Mouse (Mus musculus): ENCODE results near the gene Senp5. TPM values are rescaled to one million over a fixed set of nuclear protein-coding genes. Genes with fewer than 3 reads are reported as not detected.
A peak's percentile ranks its signal among the peaks of the same experiment; 100 is the strongest.

The Senp5 gene
- not detected in 2 replicates for polyA plus RNA-seq (2012; ENCODE audit: insufficient read depth, insufficient read length, low replicate concordance, missing spikeins)

DNA sequence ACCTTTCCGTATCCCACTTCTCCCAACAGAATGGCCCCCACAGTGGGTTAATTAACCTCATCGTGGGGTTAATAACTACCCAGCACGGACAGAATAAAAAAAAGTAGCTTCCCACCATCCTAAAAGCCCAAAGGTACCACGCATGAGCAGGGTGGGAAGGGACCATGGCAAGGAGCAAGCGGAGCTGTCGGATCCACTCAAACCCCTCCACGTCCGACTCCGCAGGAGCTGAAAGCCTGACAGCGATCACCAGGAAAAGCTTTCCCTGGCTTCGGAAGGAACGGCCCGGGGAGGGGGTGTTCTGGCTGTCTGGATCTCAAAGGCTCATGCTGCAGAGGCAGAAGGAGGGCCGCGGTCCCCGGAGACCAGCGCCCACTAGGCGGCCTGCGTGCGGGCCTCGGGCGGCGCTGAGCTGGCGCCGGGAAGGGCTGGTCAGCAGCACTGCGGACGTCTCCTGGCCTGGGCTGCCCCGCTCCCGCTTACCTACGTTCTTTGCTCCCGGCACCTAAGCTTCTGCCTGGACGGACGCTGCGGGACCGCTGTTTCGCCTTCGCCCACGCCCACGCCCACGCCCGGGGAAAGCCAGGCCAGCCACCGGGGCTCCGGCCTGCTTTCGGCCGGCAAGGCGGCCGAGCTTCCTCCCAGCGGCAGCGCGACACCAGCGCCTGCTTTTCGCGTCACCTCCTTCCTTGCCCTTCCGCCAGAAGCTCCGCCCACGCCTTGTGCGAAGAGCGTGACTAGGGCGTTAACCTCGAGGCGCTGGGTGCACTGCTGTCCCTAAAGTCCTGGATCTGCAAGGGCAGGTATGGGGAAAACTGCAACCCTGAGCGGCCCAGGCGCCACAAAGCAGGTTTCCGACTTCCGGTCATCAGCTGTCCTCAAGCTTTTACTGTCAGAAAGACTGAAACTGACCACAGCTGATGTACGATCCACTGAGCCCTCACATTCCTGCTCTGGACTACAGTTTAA lies at the start of gene Senp5:
TSS of gene Senp5 (minus strand) at position 779 of the 969 bp plus-strand sequence.
- under 1% methylated on average over 66 of the region's 66 CpGs for WGBS
- TF ChIP-seq CTCF (IDR thresholded peaks at IDR 0.05; ENCODE audit: insufficient read depth, low read depth, low read length) (no peak), POLR2A (IDR thresholded peaks at IDR 0.05; ENCODE audit: insufficient read depth, low read depth, low read length) (peak; percentile 83)
- H3K27ac ChIP-seq (ENCODE audit: insufficient read depth, low read depth, low read length): 0 out of 2 replicates have a peak within 1 kb of the TSS, but pooled peaks have one; percentile 42
- peak within 1 kb of the TSS; percentile 90 for H3K4me3 ChIP-seq (ENCODE audit: insufficient read depth, low read depth, low read length)
- peaks cover 11% of the 10 kb centered on the region; the same call in 1 of the 2 replicates for H3K4me1 ChIP-seq (ENCODE audit: control insufficient read depth, insufficient read depth, low read length)

DNA sequence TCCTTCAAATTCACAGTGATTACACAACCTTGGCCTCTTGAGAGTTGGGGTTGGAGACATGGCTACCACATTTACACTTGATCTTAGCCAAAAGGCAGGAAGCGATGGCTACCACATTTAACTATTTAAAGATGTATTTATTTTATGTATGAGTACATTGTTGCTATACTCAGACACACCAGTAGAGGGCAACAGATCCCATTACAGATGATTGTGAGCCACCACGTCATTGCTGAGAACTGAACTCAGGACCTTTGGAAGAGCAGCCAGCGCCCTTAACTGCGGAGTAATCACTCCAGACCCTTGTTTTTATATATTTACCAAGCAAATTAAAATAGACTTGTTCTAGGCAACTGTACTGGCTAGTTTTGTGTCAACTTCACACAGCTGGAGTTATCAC lies 39.3 kb upstream of the Senp5 start:
- peak; percentile 18; the same call in 1 of the 2 replicates for TF ChIP-seq CTCF (IDR thresholded peaks at IDR 0.05; ENCODE audit: insufficient read depth, low read depth, low read length)
- TF ChIP-seq POLR2A (IDR thresholded peaks at IDR 0.05; ENCODE audit: insufficient read depth, low read depth, low read length): no peak
- Histone ChIP-seq H3K4me1 (ENCODE audit: control insufficient read depth, insufficient read depth, low read length) (no peaks in the 10 kb centered on the region), H3K27ac (ENCODE audit: insufficient read depth, low read depth, low read length) (no peak overlapping the region), H3K4me3 (ENCODE audit: insufficient read depth, low read depth, low read length) (no peak overlapping the region)
- WGBS: 88% methylated on average over 4 of the region's 4 CpGs

DNA sequence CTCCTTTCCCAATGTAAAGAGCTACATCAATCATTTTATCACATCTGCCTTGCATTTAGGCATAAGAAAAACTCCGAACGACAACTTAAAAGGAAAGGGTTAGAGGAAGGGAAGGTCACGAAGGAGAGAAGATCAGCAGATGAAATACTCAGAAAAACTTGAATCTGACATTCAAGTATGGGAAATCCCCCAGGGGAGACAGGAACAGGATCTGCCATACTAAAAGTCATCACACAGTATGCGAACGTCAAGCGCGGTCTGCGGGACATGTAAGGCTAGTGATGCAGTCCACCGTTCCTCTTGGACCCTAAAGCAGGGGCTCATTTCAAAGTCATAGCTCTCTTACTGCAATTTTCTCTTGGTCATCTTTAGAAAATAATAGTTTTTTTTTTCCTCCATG lies 16.6 kb upstream of the Senp5 start:
- no peak overlapping the region for H3K4me3 ChIP-seq (ENCODE audit: insufficient read depth, low read depth, low read length)
- H3K27ac ChIP-seq (ENCODE audit: insufficient read depth, low read depth, low read length): no peak overlapping the region
- no peak for TF ChIP-seq CTCF (IDR thresholded peaks at IDR 0.05; ENCODE audit: insufficient read depth, low read depth, low read length)
- no peak for TF ChIP-seq POLR2A (IDR thresholded peaks at IDR 0.05; ENCODE audit: insufficient read depth, low read depth, low read length)
- 95% methylated on average over 9 of the region's 9 CpGs for whole genome bisulfite sequencing
- no peaks in the 10 kb centered on the region for H3K4me1 ChIP-seq (ENCODE audit: control insufficient read depth, insufficient read depth, low read length)

DNA sequence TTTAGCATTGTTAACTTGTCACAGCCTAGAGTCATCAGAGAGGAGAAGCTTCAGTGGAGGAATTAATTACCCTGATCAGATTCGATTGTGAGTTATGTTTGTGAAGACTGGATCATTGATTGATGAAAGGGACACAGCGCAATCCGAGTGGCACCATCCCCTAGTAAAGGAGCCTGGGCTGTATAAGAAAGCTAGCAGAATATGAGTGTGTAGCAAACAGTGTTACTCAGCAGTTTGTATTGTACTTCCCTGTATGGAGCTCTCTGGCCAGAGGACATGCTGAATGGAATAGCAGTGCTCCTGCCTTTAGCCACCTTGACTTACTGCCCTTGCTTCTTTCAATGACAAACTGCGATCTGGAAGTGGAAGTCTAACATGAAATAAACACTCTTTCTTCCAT lies 7.2 kb upstream of the Senp5 start:
- no peaks in the 10 kb centered on the region for H3K4me1 ChIP-seq (ENCODE audit: control insufficient read depth, insufficient read depth, low read length)
- no peak overlapping the region for H3K27ac ChIP-seq (ENCODE audit: insufficient read depth, low read depth, low read length)
- no peak overlapping the region for H3K4me3 ChIP-seq (ENCODE audit: insufficient read depth, low read depth, low read length)
- whole genome bisulfite sequencing: 82% methylated on average over 4 of the region's 4 CpGs
- TF ChIP-seq CTCF (IDR thresholded peaks at IDR 0.05; ENCODE audit: insufficient read depth, low read depth, low read length): no peak
- TF ChIP-seq POLR2A (IDR thresholded peaks at IDR 0.05; ENCODE audit: insufficient read depth, low read depth, low read length): no peak

DNA sequence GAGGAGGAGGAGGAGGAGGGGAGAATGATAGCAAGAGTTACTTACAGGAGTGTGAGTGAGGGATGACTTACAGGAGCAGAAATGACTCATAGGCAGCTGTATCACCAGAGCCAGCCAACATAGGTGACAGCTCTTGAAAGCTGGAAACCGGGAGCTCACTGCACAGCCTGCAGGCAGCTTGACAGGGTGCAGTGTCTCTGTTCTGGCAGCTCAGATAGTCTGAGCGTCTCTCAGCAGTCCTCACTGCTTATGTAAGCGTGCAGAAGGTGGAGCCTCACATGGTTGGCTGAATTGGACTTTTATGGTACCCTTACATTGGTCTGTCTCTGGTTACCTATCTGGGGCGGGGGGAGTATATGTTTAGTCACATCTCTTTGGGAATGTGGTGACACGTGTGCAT lies 6.8 kb upstream of the Senp5 start:
- no peak overlapping the region for H3K27ac ChIP-seq (ENCODE audit: insufficient read depth, low read depth, low read length)
- no peaks in the 10 kb centered on the region for H3K4me1 ChIP-seq (ENCODE audit: control insufficient read depth, insufficient read depth, low read length)
- H3K4me3 ChIP-seq (ENCODE audit: insufficient read depth, low read depth, low read length): no peak overlapping the region
- WGBS: 30% methylated on average over 5 of the region's 5 CpGs
- no peak for TF ChIP-seq CTCF (IDR thresholded peaks at IDR 0.05; ENCODE audit: insufficient read depth, low read depth, low read length)
- no peak for TF ChIP-seq POLR2A (IDR thresholded peaks at IDR 0.05; ENCODE audit: insufficient read depth, low read depth, low read length)

DNA sequence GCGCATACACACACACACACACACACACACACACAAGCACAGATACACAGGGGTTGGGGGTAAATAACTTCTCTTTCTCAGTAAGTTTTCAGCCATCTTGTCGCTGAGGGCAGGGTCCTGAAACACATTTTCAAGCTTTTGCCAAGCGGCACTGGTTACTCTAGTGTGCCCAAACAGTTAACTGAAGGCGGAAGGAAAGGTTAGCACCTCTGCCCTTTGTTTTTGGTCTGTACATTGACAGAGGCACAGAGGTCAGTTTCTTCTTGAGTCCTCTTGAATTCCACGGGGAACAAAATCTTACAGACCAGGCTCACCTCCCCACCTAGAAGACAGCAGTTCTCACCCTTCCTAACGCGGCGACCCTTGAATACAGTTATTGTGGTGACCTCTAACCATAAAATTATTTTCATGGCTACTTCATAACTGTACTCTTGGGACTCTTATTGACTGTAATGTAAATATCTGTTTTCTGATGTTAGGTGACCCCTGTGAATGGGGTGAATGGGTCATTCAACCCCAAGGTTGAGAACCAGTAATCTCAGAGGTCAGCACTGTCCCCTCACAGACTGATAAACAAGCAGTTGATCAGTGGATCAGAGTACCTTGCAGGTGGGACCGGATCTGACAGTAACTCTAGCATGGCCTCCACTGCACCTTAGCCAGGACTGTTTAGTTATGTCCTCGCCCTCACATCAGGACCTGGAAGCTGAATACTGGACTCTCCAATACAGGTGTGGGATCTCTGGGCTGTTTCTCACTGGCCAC lies 5.6 kb upstream of the Senp5 start:
- no peak overlapping the region for H3K27ac ChIP-seq (ENCODE audit: insufficient read depth, low read depth, low read length)
- TF ChIP-seq CTCF (IDR thresholded peaks at IDR 0.05; ENCODE audit: insufficient read depth, low read depth, low read length) (no peak), POLR2A (IDR thresholded peaks at IDR 0.05; ENCODE audit: insufficient read depth, low read depth, low read length) (no peak)
- H3K4me3 ChIP-seq (ENCODE audit: insufficient read depth, low read depth, low read length): no peak overlapping the region
- H3K4me1 ChIP-seq (ENCODE audit: control insufficient read depth, insufficient read depth, low read length): no peaks in the 10 kb centered on the region
- 77% methylated on average over 10 of the region's 10 CpGs for WGBS

DNA sequence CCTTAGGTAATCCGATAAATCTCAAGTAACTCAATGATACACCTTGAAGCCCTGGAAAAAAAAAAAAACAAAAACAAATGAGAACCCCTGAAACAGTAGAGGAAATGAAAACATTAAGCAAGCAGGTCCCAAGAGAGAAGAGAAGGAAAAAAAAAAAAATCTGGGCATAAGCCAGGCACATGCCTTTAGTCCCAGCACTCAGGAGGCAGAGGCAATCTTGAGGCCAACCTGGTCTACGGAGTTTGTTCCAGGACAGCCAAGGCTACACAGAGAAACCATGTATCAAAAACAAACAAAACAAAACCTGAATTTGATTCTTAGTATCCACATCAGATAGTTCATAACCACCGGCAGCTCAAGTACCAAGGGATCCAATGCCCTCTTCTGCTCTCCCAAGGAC lies 1.6 kb upstream of the Senp5 start:
- H3K4me1 ChIP-seq (ENCODE audit: control insufficient read depth, insufficient read depth, low read length): peaks cover 9% of the 10 kb centered on the region; the same call in 1 of the 2 replicates

DNA sequence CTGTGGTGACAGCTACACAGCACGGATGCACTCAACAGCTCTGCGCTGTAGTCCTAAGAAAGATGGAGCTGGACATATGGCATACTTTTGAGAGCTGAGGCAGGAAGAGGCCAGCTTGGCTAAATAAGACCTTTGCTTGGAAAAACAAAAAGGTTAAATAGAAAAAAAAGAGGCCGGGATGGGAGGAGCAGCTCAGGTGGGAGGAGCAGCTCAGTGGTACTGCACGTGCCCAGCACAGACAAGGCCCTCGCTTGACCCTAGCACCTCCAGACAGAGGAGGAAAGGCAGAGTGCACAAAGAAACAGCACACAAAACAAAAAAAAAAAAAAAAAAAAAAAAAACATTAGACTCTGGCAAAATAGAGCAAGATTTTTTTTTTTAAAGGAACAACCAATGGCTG lies 6.7 kb downstream of the Senp5 start:
- Histone ChIP-seq H3K4me3 (ENCODE audit: insufficient read depth, low read depth, low read length) (no peak overlapping the region), H3K4me1 (ENCODE audit: control insufficient read depth, insufficient read depth, low read length) (peaks cover 9% of the 10 kb centered on the region; the same call in 1 of the 2 replicates), H3K27ac (ENCODE audit: insufficient read depth, low read depth, low read length) (no peak overlapping the region)
- TF ChIP-seq CTCF (IDR thresholded peaks at IDR 0.05; ENCODE audit: insufficient read depth, low read depth, low read length) (no peak), POLR2A (IDR thresholded peaks at IDR 0.05; ENCODE audit: insufficient read depth, low read depth, low read length) (no peak)
- WGBS: 88% methylated on average over 5 of the region's 5 CpGs

More for the DNA sequence above, 1.6 kb upstream of the Senp5 start:
- TF ChIP-seq CTCF (IDR thresholded peaks at IDR 0.05; ENCODE audit: insufficient read depth, low read depth, low read length) (no peak), POLR2A (IDR thresholded peaks at IDR 0.05; ENCODE audit: insufficient read depth, low read depth, low read length) (no peak)
- no peak overlapping the region for H3K27ac ChIP-seq (ENCODE audit: insufficient read depth, low read depth, low read length)
- 94% methylated on average over 3 of the region's 3 CpGs for WGBS
- H3K4me3 ChIP-seq (ENCODE audit: insufficient read depth, low read depth, low read length): no peak overlapping the region
